Mouse (Mus musculus) left cerebral cortex, postnatal 36 days (tissue): Measurements from ENCODE around the gene Heatr5a. TPM values are rescaled to one million over a fixed set of nuclear protein-coding genes. Genes with fewer than 3 reads are reported as not detected.
A peak's percentile ranks its signal among the peaks of the same experiment; 100 is the strongest.

Source experiments
- DNase-seq, 2 experiments: peaks; one replicate each; pipeline ENCODE4 v3.0.0; 2021 to 2022; ENCODE audit warnings: low spot score in 2 of 2, mixed read lengths in 1 of 2
- intact Hi-C: fragments of 180-260 bp; cut with DNase I; formaldehyde crosslinking; loops from one replicate; pipeline ENCODE4 v1.15.1; 2025
- total RNA-seq, 2 experiments: library from RNA; stranded (reverse); gene quantifications; 2 replicates each; pipeline ENCODE4 v1.2.3; 2021

Heatr5a gene
- total RNA-seq, 2 experiments from 2014 or later: 5.5 to 8.4 TPM

DNA sequence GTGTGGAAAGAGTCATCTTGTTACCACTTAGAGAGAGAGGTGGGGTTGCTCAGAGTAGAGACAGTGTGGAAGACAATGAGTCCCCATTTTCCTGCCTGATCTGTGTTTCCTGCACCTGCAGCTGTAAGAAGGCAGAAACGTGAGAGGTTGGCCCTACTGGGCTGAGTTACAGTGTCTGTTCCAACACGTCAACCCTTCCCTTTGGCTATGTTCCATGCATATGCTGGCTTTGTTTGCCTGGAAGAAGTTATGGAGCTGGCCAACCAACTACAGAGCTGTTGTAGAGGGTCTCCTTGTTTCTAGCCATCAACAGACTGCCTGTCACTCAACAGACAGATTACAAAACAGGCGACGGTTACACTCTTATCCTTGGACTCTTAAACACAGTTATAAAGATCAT, 74.2 kb downstream of the Heatr5a start:
- intact Hi-C loops: no loop called here

DNA sequence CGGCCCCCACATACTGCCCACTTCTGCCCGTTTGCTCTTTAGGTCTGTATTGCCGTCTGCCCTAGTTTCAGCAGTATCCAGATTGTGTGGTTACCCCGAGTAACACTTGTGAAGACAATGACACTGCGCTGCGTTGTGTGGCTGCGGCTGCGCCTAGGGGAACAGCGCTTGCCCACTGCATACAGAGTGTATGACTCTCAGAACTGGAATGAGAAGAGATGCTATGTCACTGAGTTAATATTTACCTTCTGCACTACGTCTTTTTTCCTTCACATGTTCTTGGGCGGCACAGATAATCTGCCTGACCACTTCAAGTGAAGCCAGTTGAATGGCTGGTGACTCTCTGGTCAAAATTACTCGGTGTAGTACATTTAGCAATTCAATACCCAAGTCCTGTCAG, 82.5 kb downstream of the Heatr5a start:
- DNase-seq: peak in 1 of 2 experiments; percentile 6
- intact Hi-C loops: no loop called here

More for the DNA sequence above, 74.2 kb downstream of the Heatr5a start:
- no peak for DNase-seq

DNA sequence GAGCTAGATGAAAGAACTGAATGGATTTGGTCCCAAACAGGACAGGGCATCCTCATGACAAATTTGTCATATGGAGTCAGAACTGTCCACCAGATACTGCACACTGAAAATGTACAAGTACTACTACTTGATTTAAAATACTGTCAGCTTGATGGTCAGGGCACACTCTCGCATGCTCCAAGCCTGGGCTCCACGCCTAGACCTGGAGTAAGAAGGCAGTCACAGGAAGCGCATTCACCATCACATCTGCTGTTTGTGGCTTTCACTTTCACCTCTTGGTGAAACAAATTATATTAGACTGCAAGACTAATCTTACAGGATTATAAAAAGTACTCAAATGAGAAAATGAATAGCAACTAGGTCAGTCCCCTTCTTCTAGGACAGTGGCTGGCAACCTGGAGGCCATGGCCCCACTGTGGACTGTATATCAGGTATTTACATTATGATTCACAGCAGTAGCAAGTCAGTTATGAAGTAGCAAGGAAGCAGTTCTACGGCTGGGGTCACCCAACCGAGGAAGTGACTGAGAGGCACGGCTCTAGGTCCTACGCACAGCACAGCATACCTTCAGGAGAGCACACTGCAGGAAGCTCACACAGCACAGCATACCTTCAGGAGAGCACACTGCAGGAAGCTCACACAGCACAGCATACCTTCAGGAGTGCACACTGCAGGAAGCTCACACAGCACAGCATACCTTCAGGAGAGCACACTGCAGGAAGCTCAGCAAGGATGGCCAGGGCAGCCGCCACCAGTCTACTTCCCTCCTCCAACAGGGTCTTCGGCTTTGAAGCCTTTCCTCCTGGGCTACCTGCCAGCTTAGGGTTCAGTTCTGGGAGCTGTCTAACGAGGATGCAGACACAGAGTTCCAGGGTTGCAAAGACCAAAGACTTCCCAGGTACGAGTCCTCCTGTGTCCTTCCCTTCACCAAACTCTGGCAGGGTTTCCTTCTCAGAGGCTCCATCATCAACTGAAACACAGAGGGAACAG, 83.5 kb downstream of the Heatr5a start:
- intact Hi-C loops: no loop called here
- no peak for DNase-seq

DNA sequence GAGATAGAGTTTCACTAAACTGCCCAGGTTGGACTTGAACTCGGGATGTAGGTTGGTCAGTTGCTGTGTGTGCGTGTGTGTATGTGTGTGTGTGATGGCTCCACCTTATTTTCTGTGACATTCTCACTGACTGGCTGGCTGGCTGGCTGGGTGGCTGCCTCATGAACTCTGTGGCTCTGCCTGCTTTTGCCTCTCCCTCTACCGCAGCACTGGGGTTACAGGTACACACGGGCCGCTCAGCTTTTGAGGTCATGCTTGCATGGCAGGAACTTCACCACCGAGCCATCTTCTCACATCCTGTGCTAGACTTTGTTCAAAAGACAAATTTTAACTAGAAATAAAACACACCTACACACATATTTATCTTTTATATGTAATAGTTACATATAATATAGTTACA, 84.8 kb downstream of the Heatr5a start:
- no peak for DNase-seq
- intact Hi-C loops: no loop called here

DNA sequence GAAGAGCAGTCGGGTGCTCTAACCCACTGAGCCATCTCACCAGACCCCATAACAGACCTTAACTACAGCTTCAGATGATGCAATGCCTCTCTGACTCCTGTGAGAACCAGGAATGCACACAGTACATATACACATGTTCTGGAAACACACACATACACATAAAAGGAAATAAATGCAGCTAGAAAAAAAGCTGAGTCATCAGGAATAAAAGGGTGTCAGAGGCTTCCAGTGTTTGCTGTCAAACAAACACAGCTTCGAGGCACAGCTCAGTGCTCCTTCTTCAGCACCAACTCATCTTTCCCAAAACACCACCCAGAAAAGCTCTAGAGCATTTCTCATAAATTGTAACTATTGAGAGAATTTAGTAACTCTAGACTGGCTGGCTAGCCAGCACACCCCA, 86.3 kb downstream of the Heatr5a start:
- intact Hi-C loops: no loop called here
- DNase-seq: no peak

DNA sequence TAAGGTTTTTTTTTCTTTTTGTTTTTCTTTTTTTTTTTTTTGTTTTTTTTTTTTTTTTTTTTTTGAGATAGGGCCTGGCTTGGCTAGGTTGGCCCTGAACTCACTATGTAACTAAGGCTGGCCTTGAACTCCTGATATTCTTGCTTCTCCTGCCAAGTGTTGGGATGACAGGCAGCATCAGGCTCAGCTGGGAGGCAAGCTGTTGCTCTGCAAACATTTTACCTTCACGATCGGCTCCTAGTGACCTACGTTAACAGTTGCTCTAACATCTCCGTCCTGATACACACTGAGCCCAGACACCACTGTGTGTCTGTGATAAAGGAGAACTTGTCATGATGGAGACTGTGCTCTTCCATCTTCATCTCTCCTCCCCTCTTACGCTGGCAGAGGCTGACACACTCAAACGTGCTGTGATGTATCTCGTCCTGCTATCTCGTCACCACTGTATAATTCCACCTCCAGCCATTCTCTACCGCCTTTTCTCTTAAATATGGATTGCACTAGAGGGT, 87.8 kb downstream of the Heatr5a start:
- no peak for DNase-seq
- intact Hi-C loops: no loop called here

DNA sequence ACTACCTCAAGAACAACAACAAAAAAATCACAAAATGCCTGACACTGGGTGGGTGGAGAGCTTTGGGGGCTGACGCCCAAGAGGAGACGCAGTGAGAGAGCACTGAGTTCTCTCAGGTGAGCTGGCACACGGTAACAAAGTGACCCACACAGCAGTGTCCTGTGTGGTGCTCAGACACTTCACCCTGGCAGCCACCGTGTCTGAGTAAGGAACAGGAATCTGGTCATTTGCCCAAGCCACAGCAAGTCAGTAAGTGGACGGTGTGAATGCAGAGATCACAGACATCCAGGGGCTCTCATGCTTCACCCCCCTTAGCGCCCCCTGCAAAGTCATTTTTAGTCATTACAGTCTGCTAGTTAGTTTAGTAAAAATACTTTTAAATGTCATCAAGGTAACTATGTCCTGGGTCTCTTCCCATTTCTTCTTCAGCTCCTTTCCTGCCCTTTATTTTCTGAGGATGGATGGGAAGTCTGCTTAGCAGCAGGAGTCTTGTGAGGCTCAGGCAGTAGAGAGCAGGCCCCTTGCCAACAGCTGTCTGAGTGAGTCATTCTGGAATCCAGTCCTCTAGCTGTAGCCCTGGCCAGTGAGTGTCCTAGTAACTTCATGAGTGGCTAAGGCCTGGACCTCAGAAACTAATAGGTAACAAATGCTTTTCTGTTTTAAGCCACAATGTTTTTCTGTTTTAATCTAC, 88.4 kb downstream of the Heatr5a start:
- intact Hi-C loops: no loop called here
- DNase-seq: no peak

DNA sequence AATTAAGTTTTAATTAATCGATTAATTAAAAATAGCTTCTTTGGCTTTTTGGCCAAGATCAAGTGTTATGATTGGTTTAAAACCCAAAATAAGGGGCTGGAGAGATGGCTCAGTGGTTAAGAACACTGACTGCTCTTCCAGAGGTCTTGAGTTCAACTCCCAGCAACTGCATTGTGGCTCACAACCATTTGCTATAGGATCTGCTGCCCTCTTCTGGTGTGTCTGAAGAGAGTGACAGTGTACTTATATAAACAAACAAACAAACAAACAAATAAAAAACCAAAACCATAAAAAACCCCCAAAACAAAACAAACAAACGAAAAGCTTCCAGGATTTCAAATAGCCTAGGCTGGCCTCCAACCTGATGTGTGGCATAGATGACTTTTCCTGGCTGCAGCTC, 89.3 kb downstream of the Heatr5a start:
- intact Hi-C loops: no loop called here

DNA sequence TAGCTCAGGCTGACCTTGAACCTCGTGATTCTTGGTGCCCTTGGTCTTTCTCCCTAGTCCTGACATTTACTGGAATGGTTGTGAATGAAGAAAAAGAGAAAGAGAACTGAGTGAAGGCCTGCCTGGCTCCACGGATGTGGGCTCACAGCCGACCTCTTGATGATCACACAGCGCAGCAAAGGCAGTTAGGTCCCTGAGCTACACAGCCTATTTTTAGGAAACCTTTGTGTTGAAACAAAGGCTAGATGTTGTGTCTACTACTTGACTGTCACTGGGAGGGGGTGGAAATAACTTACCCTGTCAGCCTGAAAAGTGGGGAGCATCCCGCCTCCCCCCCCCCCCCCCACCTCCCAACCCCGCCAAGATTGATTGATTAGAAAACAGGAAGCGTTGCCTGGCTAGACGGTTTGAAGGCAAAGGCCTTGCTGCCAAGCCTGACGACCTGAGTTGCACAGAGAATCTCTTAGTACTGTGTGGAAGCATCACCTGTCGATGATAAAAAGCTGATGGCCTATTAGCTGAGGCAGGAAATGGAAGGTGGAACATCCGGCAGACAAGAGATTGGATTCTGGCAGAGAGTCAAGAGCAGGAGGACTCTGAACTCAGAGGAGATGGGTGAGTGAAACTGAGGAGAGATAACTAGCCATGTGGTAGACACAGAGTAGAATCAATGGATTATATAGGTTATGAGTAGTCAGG, 99.5 kb downstream of the Heatr5a start:
- DNase-seq: no peak
- intact Hi-C loops: no loop called here

More for the DNA sequence above, 89.3 kb downstream of the Heatr5a start:
- DNase-seq: no peak

DNA sequence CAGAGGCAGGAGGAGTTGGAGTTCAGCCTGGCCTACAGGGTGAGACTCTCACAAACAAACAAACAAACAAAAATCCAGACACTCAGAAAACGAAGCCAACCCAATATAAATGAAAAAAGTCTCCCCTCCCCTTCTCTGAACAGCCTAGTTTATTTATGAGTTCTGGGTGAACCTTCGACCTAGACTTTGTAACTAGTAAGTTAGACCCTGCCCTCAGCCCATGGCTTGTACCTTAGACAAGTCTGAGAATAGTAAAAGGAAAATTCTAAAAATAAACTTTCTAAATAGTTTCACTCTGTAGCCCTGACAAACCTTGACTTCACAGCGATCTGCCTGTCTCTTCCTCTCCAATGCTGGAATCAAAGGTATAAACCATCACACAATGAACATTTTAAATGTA, 101.6 kb downstream of the Heatr5a start:
- intact Hi-C loops: no loop called here
- DNase-seq: no peak

DNA sequence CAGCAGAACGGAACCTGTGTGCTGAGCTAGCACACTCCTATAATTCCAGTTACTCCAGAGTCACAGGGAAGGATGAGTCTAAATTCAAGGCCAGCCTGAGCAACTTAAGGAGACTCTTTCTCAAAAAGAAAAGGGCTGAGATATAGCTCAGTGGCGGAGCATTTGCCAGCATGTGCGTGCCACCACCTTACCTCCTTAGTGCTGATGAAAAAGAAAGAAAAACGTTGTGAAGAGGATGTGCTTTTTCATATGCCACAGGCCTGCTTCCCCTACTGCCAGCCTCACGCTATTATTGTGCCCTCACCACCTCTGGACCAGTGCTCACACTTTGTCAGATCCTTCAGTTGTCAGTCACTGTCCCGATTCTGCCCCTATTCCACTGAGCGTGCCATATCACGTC, 104.0 kb downstream of the Heatr5a start:
- no peak for DNase-seq
- intact Hi-C loops: no loop called here

DNA sequence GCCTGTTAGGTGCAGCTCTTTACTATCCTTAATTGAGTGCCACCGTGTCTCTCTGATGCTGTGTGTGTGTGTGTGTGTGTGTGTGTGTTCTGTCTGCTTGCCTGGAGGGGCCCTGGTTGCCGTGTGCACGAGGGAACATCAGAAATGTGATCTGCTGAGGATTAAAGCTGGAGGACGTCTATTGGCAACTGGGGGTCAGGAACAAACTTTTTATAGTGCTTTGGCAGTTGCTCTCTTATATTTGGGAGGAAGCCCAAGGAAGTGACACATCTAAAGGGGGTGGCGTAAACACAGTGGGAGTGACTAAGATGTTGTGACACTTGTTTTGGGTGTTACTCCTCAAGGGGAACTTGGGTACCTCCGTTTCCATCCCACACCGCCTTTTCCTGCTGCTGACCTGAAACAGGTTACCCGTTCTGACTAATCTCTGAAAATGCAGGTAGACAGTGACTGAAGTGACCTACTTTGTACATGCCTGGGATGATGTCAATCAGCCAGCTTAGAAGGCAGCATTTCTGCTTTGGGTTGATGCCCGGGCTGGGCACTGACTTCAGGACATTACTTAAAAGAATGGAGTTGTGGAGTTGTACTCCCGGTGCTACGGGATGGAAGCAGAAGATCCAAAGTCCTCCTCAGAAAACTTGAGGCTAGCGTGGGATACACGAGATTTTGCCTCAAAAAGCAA, 104.8 kb downstream of the Heatr5a start:
- DNase-seq: no peak
- intact Hi-C loops: no loop called here

DNA sequence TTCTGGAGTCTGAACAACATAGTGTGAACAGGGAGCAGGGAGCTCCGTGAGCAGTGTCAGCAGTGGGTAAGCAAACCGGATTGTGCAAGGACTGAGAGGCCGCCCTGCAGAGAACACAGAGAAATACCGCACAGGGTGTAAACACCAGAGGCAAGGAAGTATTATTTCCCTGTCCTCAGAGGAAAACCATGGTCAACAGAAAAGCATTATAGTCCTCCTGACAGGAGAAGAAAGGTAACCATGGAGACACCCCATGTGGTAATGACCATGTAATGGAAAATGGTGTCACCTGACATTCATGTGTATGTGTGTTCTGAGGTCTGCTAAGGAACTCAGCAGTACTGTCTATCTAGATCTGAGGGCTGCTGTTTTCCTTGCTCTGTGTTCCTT, 105.3 kb downstream of the Heatr5a start:
- no peak for DNase-seq
- intact Hi-C loops: no loop called here

DNA sequence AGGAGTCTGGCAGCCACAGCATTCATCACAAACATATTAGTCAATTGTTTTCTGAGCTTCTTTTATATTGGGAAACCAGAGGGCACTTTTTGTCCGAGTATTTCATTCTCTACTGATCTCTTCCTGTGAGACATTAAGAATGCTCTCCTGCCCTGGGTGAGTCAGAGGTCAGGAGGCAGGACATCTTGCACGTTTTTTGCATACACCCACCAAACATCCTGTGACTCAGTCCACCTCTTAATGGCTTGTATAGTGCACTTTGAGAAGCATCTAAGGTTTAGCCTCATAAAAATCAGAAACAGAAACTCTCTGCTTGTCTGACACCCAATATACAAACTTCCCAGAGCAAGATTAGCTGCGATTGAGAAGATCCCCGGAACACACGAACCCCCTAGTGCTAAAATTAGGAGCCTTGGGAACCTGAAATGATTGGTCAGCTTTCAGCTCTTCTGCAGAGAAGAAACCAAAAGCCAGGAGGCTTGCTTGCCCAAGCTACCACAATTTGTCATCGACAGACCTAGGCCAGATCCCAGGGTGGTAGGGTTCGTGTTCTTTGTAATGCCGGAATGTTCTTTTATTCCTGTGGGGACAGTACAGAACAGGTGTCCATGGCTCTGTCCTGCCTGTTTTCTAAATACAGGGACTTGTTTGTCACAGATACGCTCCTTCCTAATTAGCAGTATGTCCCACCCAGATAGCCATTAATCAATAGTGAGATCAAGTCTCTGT, 105.9 kb downstream of the Heatr5a start:
- intact Hi-C loops: no loop called here
- DNase-seq: no peak

DNA sequence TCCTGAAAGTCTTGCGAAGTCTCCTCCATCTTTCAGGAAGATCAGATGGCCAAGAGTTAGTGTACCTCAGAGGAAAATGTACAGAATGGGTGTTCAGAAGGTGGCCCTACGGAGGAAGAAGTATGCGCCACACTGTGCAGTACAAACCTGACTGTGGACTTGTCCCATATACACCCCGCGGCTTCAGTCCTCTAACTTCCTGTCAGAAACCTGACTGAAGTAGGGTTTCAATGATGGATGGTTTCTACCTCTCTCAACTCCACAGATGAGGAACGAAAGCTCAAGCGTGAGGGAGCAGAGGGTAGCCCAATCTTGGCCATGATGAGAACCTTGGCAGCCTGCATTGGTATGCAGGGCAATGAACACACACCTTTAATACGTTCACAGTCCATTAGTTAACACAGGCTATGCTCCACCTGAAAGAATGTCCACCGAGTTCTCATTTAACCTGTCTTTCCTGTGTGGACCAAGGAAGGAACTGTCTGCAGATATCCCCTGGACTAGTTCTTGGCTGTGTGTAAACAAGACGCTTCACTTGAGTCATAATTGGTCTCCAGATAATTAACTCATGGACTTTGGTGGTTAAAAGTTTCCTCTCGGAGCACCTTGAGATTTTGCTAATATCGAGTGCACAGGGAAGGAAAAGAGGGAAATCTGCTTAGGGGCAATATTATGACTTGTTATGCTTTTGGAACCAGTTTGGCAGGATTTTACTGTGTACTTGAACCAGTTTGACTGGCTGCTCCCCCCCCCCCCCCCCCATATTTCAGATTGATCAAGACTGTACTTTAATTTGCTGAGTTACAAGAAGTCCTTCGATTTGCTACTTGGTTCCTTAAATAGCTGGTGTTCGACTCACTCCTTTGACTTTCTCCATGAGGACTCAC, 107.8 kb downstream of the Heatr5a start:
- no peak for DNase-seq
- intact Hi-C loops: no loop called here

DNA sequence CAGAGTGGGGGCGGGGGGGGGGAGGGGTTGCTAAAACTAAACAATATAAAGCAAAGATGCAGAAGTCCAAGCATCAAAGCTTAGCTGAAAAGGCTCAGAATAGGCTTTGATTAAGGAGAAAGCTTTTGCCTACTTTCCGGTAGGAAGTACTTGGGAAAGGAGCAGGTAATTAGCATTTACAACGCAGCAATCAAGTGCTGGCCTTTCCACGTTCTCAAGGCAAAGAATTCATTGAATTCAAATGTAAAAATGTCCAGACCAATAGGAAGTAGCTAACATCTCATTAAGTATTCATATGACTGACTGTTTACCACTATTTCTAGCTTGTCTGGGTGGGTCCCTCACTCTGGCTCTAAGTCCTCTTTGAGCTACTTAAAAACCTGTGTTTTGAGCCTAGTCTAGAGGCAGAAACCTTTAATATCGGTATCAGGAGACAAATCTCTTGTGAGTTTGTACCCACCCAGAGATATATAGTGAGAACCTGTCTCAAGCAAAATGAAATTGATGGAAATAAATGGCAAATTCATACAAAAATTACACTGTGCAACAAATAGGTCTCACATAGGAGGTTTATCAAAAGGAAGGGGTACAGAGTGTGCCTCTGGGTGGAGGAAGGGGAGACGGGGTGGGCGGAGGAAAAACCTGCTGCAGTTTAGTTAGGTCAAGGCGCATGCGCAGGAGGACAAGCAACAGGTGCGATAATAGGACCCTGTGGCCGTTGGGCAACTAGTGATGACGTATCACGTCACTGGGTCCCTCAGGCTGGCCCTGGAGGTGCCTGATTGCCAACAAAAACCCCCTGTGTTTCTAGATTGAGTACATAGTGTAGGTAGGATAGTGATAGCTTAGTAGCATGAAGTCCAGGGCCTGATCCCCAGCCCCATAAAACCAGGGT, 112.7 kb downstream of the Heatr5a start:
- DNase-seq: no peak
- intact Hi-C loops: no loop called here

DNA sequence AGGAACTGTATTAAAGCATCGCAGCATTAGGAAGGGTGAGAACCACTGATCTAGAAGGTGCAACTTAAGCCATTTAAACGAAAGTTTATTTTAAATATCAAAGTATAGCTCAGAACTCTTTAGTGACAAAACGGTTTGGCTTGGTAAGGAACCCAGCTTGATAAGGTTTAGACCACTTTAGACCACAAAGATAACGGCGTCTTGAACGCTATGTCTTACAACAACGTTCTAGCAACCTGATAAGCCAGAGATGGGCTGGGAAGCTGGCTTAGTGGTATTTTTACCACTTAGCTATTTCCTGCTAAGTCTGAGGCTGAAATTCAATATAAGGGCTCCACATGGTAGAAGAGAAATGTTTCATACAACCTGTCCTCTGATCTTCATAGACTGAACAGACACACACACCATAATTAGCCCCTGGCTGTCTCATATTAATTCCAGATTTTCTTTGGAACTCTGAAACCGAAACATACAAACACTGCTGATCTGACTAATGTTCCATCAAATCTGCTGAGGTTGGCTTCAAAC, 114.3 kb downstream of the Heatr5a start:
- DNase-seq: no peak
- intact Hi-C loops: no loop called here
